ENCODE assay signal across 8 mouse cellular contexts in the genomic region with DNA sequence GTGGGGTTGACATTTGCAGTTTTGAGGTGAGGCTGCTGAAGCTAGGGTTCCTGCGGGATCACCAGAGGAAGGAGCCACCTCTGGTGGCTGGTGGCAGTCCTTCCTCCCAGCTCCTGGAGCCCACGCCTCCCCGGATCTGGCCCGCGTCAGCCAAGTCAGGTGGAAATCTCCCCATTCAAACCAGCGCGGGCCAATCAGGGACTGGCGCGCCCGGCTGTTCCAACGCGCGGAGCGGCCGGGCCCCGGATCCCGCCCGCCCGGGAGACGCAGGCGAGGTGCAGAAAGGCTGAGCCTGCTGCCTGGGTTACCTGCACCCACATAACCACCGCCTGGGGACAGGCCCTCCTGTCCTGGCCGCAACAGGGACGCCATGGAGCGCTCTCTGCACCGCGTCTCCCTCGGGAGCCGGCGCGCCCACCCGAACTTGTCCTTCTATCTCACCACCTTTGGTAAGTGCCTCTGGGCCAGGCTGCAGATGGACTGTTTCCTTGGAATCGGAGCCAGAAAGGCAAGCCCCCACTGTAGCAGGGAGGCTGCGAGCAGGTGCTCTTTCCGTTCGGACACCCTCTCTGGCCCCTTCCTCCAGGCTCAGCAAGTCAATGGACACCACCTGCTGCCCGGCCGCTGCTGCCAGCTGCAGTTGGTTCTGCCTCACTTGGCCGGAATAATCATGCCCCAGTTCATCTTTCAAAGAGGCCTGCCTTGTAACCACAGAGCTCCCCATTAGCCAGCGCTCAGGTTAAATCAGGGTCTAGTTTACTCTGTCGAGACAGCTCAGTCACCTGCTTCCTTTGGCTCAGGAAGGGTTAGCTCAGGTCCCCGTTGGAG. TPM values are rescaled to one million over a fixed set of nuclear protein-coding genes. Genes with fewer than 3 reads are reported as not detected.
A peak's percentile ranks its signal among the peaks of the same experiment; 100 is the strongest.
DNase-seq lines count a peak whose midpoint lies in the region; ATAC-seq lines count a peak whose summit lies in the region.

No protein-coding gene starts in this region.

- peak overlapping the region; percentile 67 for H3K9ac ChIP-seq in heart, embryonic 16.5 days (ENCODE audit: low read length)
- H3K9ac ChIP-seq in lung, embryonic 16.5 days (ENCODE audit: low read length) = peak overlapping the region; percentile 68

- H3K4me1 ChIP-seq in heart, embryonic 16.5 days (ENCODE audit: control insufficient read depth, insufficient read depth, low read length) = peaks cover 11% of the 10 kb centered on the region
- peaks cover 16% of the 10 kb centered on the region for H3K4me1 ChIP-seq in lung, embryonic 16.5 days (replicated peaks; ENCODE audit: control insufficient read depth, insufficient read depth, low read length)

- H3K27me3 ChIP-seq in heart, embryonic 16.5 days (ENCODE audit: control insufficient read depth, insufficient read depth, low read length) = peaks cover 53% of the 10 kb centered on the region
- H3K27me3 ChIP-seq in lung, embryonic 16.5 days (ENCODE audit: control insufficient read depth, insufficient read depth, low read depth, low read length) = peaks cover 21% of the 10 kb centered on the region

- H3K27ac ChIP-seq in heart, embryonic 16.5 days (ENCODE audit: low read length) = no peak overlapping the region
- peak overlapping the region; percentile 59 for H3K27ac ChIP-seq in lung, embryonic 16.5 days (ENCODE audit: low read length)

- H3K4me3 ChIP-seq in heart, embryonic 16.5 days (ENCODE audit: low read length) = peak overlapping the region; percentile 47
- peak overlapping the region; percentile 55 for H3K4me3 ChIP-seq in lung, embryonic 16.5 days (ENCODE audit: low read length)

- DNase-seq in CD4-positive, CD25-positive, alpha-beta regulatory T cell, adult 2 months (ENCODE audit: low read depth, low spot score) = peak; percentile 79
- peak; percentile 90 for DNase-seq in ZHBTc4 (ENCODE audit: low read depth, low spot score)
- DNase-seq in embryo, embryonic 9.5 days (ENCODE audit: extremely low spot score) = peak; percentile 62
- peak; percentile 59 to 82 for DNase-seq in kidney, postnatal 25 days
- DNase-seq in retina, embryonic 14.5 days (ENCODE audit: low spot score) = peak; percentile 88
- DNase-seq in urinary bladder, postnatal 25 days (ENCODE audit: low spot score) = peak; percentile 31

- no peaks in the 10 kb centered on the region for H3K36me3 ChIP-seq in heart, embryonic 16.5 days (ENCODE audit: control insufficient read depth, insufficient read depth)
- no peaks in the 10 kb centered on the region for H3K36me3 ChIP-seq in lung, embryonic 16.5 days (ENCODE audit: control insufficient read depth, insufficient read depth, low read length)

- no peaks in the 10 kb centered on the region for H3K9me3 ChIP-seq in heart, embryonic 16.5 days (replicated peaks; ENCODE audit: control insufficient read depth, low read length)
- no peaks in the 10 kb centered on the region for H3K9me3 ChIP-seq in lung, embryonic 16.5 days (ENCODE audit: control insufficient read depth, low read length)

- 4% methylated on average over 42 of the region's 42 CpGs for WGBS in heart, embryonic 16.5 days
- 3% methylated on average over 37 of the region's 42 CpGs for whole genome bisulfite sequencing in lung, embryonic 16.5 days

- peak; percentile 69 for ATAC-seq in heart, embryonic 16.5 days (replicated peaks; ENCODE audit: extremely low read depth, insufficient read depth, low FRiP score)
- ATAC-seq in lung, embryonic 16.5 days (ENCODE audit: low read depth) = peak; percentile 92

- H3K4me2 ChIP-seq in heart, embryonic 16.5 days (ENCODE audit: low read depth, low read length) = peak overlapping the region; percentile 68
- H3K4me2 ChIP-seq in lung, embryonic 16.5 days (ENCODE audit: low read depth, low read length) = peak overlapping the region; percentile 73

RNA-seq across cellular contexts. Expression of a gene that starts 23.8 kb away (rescaled TPM):
- 62.8 and 63.1 TPM in 2 replicates for polyA plus RNA-seq in heart, embryonic 16.5 days (2015; fragmentation: Nextera tagmentation; extraction: Ambion mirVana)
- polyA plus RNA-seq in lung, embryonic 16.5 days (2015; fragmentation: Nextera tagmentation; extraction: Ambion mirVana) = 57.4 and 66.1 TPM in 2 replicates

RNA-seq across cellular contexts. Expression of a gene that starts 58.3 kb away (rescaled TPM):
- polyA plus RNA-seq in heart, embryonic 16.5 days (2015; fragmentation: Nextera tagmentation; extraction: Ambion mirVana) = 0.32 and 0.41 TPM in 2 replicates
- 0.40 and 0.54 TPM in 2 replicates for polyA plus RNA-seq in lung, embryonic 16.5 days (2015; fragmentation: Nextera tagmentation; extraction: Ambion mirVana)

RNA-seq across cellular contexts. Expression of a gene that starts 58.6 kb away (rescaled TPM):
- polyA plus RNA-seq in heart, embryonic 16.5 days (2015; fragmentation: Nextera tagmentation; extraction: Ambion mirVana) = 47.8 and 51.4 TPM in 2 replicates
- polyA plus RNA-seq in lung, embryonic 16.5 days (2015; fragmentation: Nextera tagmentation; extraction: Ambion mirVana) = 79.9 and 83.8 TPM in 2 replicates

Comparison
In these comparisons a context has a peak if more than half of its experiments do, and no peak if none do; other contexts are left out.
1. DNase-seq: peak in every context shown above with its lines; median percentile 90 in ZHBTc4; 88 in retina, embryonic 14.5 days; 79 in CD4-positive, CD25-positive, alpha-beta regulatory T cell, adult 2 months; 70 in kidney, postnatal 25 days; 62 in embryo, embryonic 9.5 days; 31 in urinary bladder, postnatal 25 days.